Mouse (Mus musculus): ENCODE results near the gene Usp30.

Usp30 gene

GRCm38 (mm10) chr5:114157236-114157635 lies 92.0 kb downstream of the Usp30 start:
- no peak for DNase-seq (ENCODE audit: low read depth)

GRCm38 (mm10) chr5:114161424-114161823 lies 96.2 kb downstream of the Usp30 start:
- DNase-seq (ENCODE audit: low read depth), result no peak

- no peak for DNase-seq (ENCODE audit: low read depth)
Measured at GRCm38 (mm10) chr5:114162106-114162815, 97.0 kb downstream of the Usp30 start.

GRCm38 (mm10) chr5:114163117-114163696 lies 97.9 kb downstream of the Usp30 start:
- no peak for DNase-seq (ENCODE audit: low read depth)

GRCm38 (mm10) chr5:114170345-114170744 lies 105.1 kb downstream of the Usp30 start:
- DNase-seq (ENCODE audit: low read depth), result no peak

- DNase-seq (ENCODE audit: low read depth), result peak; percentile 26
Measured at GRCm38 (mm10) chr5:114172936-114173335, 107.7 kb downstream of the Usp30 start.

- DNase-seq (ENCODE audit: low read depth), result no peak
Measured at GRCm38 (mm10) chr5:114173458-114173857, 108.2 kb downstream of the Usp30 start.

GRCm38 (mm10) chr5:114173877-114174581 lies 108.8 kb downstream of the Usp30 start:
- DNase-seq (ENCODE audit: low read depth), result no peak
